Mouse (Mus musculus) G1E (cell line): Measurements from ENCODE around the gene Mthfs.
"Not testable (repeated sequence)": the region's sequence is repeated elsewhere in the genome, so short reads cannot be mapped to it uniquely, and the experiment has no call there.

ENCODE experiments used
- CTCF ChIP-seq: IDR thresholded peaks from 2 replicates; pipeline ENCODE4 v1.5.1; 2012; ENCODE audit warnings: low read depth, low read length, inconsistent platforms, mixed read lengths
- GATA1 ChIP-seq: IDR thresholded peaks from 2 replicates; pipeline ENCODE4 v1.6.1; 2012; ENCODE audit warnings: borderline replicate concordance, low read length, inconsistent platforms, mixed read lengths
- POLR2AphosphoS5 ChIP-seq: IDR thresholded peaks from 2 replicates; pipeline ENCODE4 v1.6.1; 2012; ENCODE audit warnings: low read depth, low read length, inconsistent platforms; ENCODE audit not compliant: insufficient replicate concordance

DNA sequence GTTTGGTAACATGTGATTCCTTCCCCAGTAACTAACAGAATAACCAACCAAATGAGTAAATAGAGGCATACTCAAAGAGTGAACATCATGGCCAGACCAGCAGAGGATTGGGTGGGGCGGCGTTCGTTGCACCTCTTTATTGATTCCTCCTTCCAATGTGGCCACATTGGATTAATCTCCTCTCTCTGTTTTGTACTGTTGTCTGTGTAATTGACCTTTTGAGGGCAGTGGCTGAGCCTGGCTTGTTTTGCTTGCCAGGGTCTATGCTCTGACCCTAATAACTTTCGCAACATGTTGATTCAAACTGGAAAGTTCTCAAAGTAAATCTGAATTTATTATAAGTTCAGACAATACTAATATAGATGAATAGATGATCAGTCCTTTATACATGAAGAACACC, 9.2 kb downstream of the Mthfs start:
- TF ChIP-seq GATA1, POLR2AphosphoS5, CTCF: not testable (repeated sequence)
